Mouse (Mus musculus) lung, adult 10 weeks (tissue): ENCODE results near the gene Fig4. TPM values are rescaled to one million over a fixed set of nuclear protein-coding genes. Genes with fewer than 3 reads are reported as not detected.

Experiments used
- polyA plus RNA-seq: library from polyadenylated mRNA; stranded (reverse); fragments of 350-450 nt; fragmentation: Illumina TruSeq; extraction: RNeasy Lipid Tissue Mini Kit (QIAGEN cat#74804); gene quantifications from one replicate; pipeline ENCODE4 v1.2.3, GENCODE M21; 2014; ENCODE audit warnings: low read depth, low replicate concordance; ENCODE audit not compliant: insufficient read depth

The Fig4 gene
- polyA plus RNA-seq: 9.2 TPM

GRCm38 (mm10) chr10:41302689-41303431, at the start of gene Fig4:
Gene Fig4 (minus strand): TSS chr10:41303260.

GRCm38 (mm10) chr10:41303639-41304444, 782 bp upstream of the Fig4 start, which contains the start of gene Ak9:
Gene Ak9 (plus strand): TSS chr10:41303980.

Other genes starting within 250 kb of the Fig4 start
- gene Gpr6, start 231.0 kb downstream of the Fig4 start, polyA plus RNA-seq: not detected
- 0.61 TPM for gene Ak9, start 720 bp upstream of the Fig4 start, polyA plus RNA-seq
- gene Zbtb24, start 147.1 kb upstream of the Fig4 start, polyA plus RNA-seq: 7.7 TPM
- 25.0 TPM for gene Mical1, start 173.1 kb upstream of the Fig4 start, polyA plus RNA-seq
- 28.0 TPM for gene Smpd2, start 187.1 kb upstream of the Fig4 start, polyA plus RNA-seq
- gene Ppil6, start 187.2 kb upstream of the Fig4 start, polyA plus RNA-seq: 8.8 TPM
- 136 TPM for gene Cd164, start 216.2 kb upstream of the Fig4 start, polyA plus RNA-seq